Mouse (Mus musculus) megakaryocyte, embryonic 14.5 days (primary cell): Measurements from ENCODE around the gene Ppargc1a.

Experiments
- FLI1 ChIP-seq: IDR thresholded peaks from 2 replicates; pipeline ENCODE4 v1.6.1; 2012; ENCODE audit warnings: low read length, inconsistent platforms, mixed read lengths
- GATA1 ChIP-seq: IDR thresholded peaks from 3 replicates; pipeline ENCODE4 v1.6.1; 2012; ENCODE audit warnings: mixed read lengths, low read length, inconsistent platforms, borderline replicate concordance

DNA sequence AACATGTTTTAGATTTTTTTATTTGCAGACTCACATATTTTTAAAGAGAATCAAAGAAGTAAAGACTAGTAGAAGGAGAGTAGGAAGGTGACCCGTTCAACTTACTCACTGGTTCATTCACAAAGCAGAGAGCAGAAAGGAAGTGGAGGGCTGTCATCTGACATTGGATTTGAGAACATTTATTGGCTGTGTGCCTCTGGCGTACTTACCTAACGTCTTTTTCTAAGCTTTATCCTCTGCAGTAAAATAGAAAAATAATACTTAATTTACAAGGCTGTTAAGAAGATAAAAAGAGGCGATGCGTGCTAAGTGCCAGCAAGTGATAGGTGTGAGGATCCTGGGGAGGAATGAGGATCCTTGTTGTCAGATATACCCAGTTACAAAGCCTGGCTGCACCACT lies 24.7 kb upstream of the Ppargc1a start:
- TF ChIP-seq GATA1 (no peak), FLI1 (no peak)
